Mouse (Mus musculus) heart, embryonic 14.5 days (tissue): Measurements from ENCODE around the gene Tfap2e. TPM values are rescaled to one million over a fixed set of nuclear protein-coding genes. Genes with fewer than 3 reads are reported as not detected.

Experiments
- ATAC-seq: fragments of 200-750 bp; cut with Nextera tagmentation; 2 replicates; pipeline ENCODE4 v1.8.0; 2017; ENCODE audit warnings: low read depth, moderate TSS enrichment; ENCODE audit not compliant: insufficient number of reproducible peaks, insufficient read depth, low FRiP score
- H3K27ac ChIP-seq, 2 experiments: fragments of 200-500 bp in 1 of 2; fragments of 300-500 bp in 1 of 2; sonication (generic) in 1 of 2; replicated peaks in 1 of 2; 2 replicates each; pipeline ENCODE4 v1.5.1; 2012 to 2014; ENCODE audit warnings: low read depth in 2 of 2, low read length in 2 of 2, control low read depth in 1 of 2, mild to moderate bottlenecking in 1 of 2, mixed read lengths in 1 of 2; ENCODE audit not compliant: control insufficient read depth in 1 of 2, insufficient read depth in 1 of 2
- H3K27me3 ChIP-seq: fragments of 300-500 bp; sonication (generic); 2 replicates; pipeline ENCODE4 v1.6.1; 2014; ENCODE audit warnings: mild to moderate bottlenecking, low read length, control low read depth; ENCODE audit not compliant: control insufficient read depth, insufficient read depth
- H3K36me3 ChIP-seq: fragments of 300-500 bp; sonication (generic); 2 replicates; pipeline ENCODE4 v1.6.1; 2014; ENCODE audit warnings: mild to moderate bottlenecking, control low read depth, low read length, mixed read lengths; ENCODE audit not compliant: control insufficient read depth, insufficient read depth
- H3K4me1 ChIP-seq, 2 experiments: fragments of 200-500 bp in 1 of 2; fragments of 300-500 bp in 1 of 2; sonication (generic) in 1 of 2; 2 replicates each; pipeline ENCODE4 v1.6.1; 2012 to 2014; ENCODE audit warnings: low read length in 2 of 2, control low read depth in 1 of 2, mixed read lengths in 1 of 2; ENCODE audit not compliant: control insufficient read depth in 2 of 2, insufficient read depth in 2 of 2
- H3K4me2 ChIP-seq: fragments of 300-500 bp; sonication (generic); 2 replicates; pipeline ENCODE4 v1.6.1; 2014; ENCODE audit warnings: mild to moderate bottlenecking, low read length
- H3K4me3 ChIP-seq, 2 experiments: fragments of 200-500 bp in 1 of 2; fragments of 300-500 bp in 1 of 2; sonication (generic) in 1 of 2; 2 replicates each; pipeline ENCODE4 v1.5.1; 2012 to 2014; ENCODE audit warnings: low read length in 2 of 2, mild to moderate bottlenecking in 2 of 2, control low read depth in 1 of 2, low read depth in 1 of 2, moderate library complexity in 1 of 2; ENCODE audit not compliant: control insufficient read depth in 1 of 2, insufficient read depth in 1 of 2
- H3K9ac ChIP-seq: fragments of 300-500 bp; sonication (generic); 2 replicates; pipeline ENCODE4 v1.6.1; 2014; ENCODE audit warnings: mild to moderate bottlenecking, low read length
- H3K9me3 ChIP-seq: fragments of 300-500 bp; sonication (generic); 2 replicates; pipeline ENCODE4 v1.6.1; 2016; ENCODE audit warnings: low read length, control low read depth; ENCODE audit not compliant: control insufficient read depth
- WGBS: fragments of 180-500 bp; shearing (Covaris S2); extraction: QIAGEN DNeasy Blood & Tissue Kit; methylation state at CpG from one replicate; pipeline ENCODE4 v1.1.7; 2014; 5-methylcytosine and 5-hydroxymethylcytosine counted together
- polyA plus RNA-seq: library from polyadenylated mRNA; unstranded; fragments of >200 nt; fragmentation: Nextera tagmentation; extraction: Ambion mirVana; gene quantifications from 2 replicates; pipeline ENCODE4 v1.2.1, GENCODE M21; 2014

Tfap2e gene
- polyA plus RNA-seq, 1 experiment from 2014 or later = not detected

DNA sequence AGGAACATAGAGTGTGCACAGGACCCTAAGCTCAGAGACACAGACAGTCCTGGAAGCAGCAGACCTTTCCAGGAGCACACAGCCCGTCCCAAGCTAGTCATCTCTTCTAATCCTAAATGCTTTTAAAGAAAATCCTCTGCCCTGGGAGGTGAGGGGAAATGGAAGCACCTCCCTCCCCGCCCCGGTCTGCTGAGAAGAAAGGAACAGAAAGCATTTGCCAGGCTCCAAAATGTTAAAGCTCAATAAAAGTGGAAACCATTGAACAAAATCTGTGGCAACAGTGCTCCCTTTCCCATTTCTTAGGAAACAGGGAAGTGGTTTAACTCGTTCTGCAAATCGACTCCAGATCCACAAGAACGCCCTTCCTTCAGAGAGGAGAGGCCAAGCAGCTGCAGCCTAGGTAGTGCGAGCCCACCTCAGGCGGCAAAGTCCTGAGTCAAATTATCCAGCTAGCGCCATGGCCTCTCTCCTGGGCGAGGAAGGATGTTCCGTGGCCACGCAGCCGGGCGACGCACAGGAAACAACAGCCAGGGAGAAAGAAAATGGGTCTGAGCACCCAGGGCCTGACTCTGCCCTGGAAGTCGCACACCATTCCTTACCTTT, 1.9 kb downstream of the Tfap2e start:
- no peak for ATAC-seq
- Histone ChIP-seq H3K9ac (no peak overlapping the region), H3K9me3 (no peaks in the 10 kb centered on the region), H3K4me3 (no peak overlapping the region; a peak in 1 of 4 replicates), H3K36me3 (no peaks in the 10 kb centered on the region), H3K27me3 (peaks cover 97% of the 10 kb centered on the region), H3K4me2 (no peak overlapping the region), H3K4me1 (peaks cover 0 to 13% of the 10 kb centered on the region in 2 experiments; a peak in 2 of 4 replicates), H3K27ac (no peak overlapping the region)
- WGBS = 3% methylated on average over 16 of the region's 16 CpGs

DNA sequence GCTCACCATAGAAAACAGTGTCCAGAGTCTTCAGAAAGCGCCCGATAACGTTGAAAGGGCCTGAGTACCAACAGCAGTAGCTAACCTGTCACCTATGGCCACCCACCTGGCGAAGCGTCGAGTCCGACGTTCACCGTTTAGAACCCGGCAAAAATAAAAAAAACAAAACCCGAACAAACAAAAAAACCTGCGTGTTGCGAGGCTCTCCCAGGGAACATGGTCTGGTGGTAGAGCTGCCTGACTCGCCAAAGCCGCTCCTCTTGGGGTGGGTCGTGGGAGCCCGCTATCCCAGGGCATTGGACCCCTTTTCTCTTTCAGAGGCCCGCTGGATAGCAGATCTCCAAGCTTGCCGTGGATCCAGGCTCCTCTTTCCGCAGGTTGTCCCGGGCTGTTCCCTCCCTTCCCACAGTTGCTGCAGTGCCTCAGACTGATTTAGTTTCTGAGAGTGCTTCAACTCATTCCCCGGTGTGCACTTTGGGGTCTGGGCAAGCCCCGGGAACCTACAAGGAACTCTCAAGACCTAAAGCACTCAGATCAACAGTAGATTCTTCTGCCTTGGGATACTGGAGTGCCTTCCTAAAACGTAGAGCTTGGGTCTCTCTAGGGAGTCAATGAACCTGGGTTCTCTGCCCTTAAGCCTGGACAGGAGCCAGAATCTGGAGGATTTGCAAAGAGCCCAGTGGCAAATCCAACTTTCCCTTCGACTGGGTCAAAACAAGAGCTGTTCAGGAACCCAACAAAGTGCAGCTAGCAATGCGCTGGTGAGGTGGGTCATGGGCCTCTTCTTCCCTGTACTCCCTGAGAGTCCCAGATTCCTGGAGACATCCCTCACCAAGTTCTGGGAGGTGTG, 3.3 kb downstream of the Tfap2e start:
- Histone ChIP-seq H3K9ac (no peak overlapping the region), H3K36me3 (no peaks in the 10 kb centered on the region), H3K27ac (no peak overlapping the region), H3K4me1 (peaks cover 0 to 13% of the 10 kb centered on the region in 2 experiments; a peak in 2 of 4 replicates), H3K4me3 (peak overlapping the region in 1 of 2 experiments; percentile 1; a peak in 1 of 4 replicates), H3K27me3 (peaks cover 90% of the 10 kb centered on the region), H3K4me2 (peak overlapping the region; percentile 31), H3K9me3 (no peaks in the 10 kb centered on the region)
- no peak for ATAC-seq
- WGBS = 6% methylated on average over 26 of the region's 26 CpGs

DNA sequence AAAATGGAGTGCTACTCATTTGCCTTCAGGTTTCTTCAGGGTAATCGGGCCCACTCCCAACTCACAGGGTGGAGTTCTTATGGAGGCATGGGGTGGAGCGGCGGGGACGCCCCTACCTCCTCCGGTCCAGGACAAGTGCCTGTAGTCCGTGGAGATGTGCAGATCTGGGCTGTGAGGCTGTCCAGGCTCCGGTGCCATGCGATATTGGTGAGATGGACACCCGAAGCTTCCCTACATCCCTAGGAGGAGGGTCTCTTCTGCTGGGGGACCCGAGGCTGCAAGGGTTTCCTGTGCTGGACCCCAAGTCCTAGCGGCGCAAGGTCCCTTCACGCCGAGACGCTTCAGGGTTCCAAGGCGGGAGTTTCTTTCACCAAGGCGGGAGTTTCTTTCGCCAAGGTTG, 3.9 kb downstream of the Tfap2e start:
- 3% methylated on average over 18 of the region's 18 CpGs for WGBS
- no peak for ATAC-seq
- Histone ChIP-seq H3K4me3 (peak overlapping the region in 1 of 2 experiments; percentile 1; a peak in 1 of 4 replicates), H3K36me3 (no peaks in the 10 kb centered on the region), H3K4me2 (peak overlapping the region; percentile 31), H3K27me3 (peaks cover 84% of the 10 kb centered on the region), H3K9me3 (no peaks in the 10 kb centered on the region), H3K27ac (no peak overlapping the region), H3K4me1 (peaks cover 0 to 13% of the 10 kb centered on the region in 2 experiments; a peak in 2 of 4 replicates), H3K9ac (no peak overlapping the region)

DNA sequence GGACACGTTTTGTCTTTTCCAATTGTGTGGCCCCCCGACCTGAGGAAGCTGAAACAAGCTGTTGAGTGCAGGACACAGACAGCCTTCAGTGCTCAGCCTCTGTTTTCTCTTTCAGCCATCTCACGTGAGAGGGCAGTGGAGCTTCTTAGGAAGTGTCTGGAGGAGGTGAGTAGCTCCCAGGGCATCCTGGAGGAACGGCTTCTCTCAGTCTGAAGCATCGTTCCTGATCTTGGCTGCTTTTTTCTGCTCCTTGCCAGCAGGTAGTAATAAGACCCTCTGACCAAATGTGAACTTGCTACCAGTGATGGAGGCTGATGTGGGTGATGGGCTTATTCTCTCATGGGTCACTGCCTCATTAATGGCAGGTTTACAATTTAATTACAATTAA, 28.6 kb downstream of the Tfap2e start:
- Histone ChIP-seq H3K36me3 (peaks cover 90% of the 10 kb centered on the region), H3K9me3 (no peaks in the 10 kb centered on the region), H3K4me1 (no peaks in the 10 kb centered on the region), H3K27ac (no peak overlapping the region), H3K9ac (no peak overlapping the region), H3K4me2 (no peak overlapping the region), H3K4me3 (no peak overlapping the region), H3K27me3 (no peaks in the 10 kb centered on the region)
- no peak for ATAC-seq
- 83% methylated on average over 5 of the region's 5 CpGs for WGBS

DNA sequence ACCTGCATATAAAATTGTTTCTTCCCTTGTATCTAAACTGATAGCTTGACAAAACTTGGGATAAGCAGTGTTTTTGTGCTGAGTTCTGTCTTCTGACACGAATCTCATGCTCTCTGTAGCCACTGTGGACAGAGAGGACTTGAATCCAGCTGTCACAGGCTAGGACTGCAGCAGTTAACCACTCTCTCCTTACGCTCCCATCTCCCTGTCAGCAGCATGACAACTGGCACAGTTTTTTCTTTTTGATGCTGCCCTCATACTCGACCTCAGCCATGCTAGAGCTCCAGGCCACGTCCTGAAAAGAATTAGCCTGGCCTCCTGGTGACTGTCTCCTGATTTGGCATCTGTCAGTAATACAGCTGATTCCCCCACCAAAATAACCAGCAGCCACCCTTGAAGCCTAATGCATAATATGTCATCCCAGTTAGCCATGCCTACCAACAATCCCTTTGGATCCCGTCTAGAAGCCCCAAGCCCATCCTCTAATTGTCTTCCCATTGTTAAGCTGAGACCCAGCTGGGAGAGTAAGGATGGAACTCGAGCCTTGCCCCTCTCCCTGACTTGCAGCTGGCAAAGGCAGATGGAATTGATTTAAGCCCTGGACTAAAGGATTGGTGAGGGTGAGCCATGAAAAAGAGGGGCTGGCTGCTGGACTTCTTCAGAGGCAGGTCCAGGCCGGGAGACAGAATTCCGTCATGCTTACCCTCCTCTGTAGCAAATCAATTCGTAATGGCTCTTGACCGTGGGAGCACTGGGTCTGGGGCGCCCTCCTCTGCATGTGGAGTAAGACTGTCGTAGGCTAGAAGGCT, 29.2 kb downstream of the Tfap2e start:
- H3K4me3 ChIP-seq = no peak overlapping the region
- H3K27me3 ChIP-seq = no peaks in the 10 kb centered on the region
- H3K4me2 ChIP-seq = no peak overlapping the region
- no peaks in the 10 kb centered on the region for H3K4me1 ChIP-seq
- no peak overlapping the region for H3K27ac ChIP-seq
- WGBS = 81% methylated on average over 12 of the region's 12 CpGs
- peaks cover 91% of the 10 kb centered on the region for H3K36me3 ChIP-seq
- ATAC-seq = no peak
- H3K9me3 ChIP-seq = no peaks in the 10 kb centered on the region
- H3K9ac ChIP-seq = no peak overlapping the region

DNA sequence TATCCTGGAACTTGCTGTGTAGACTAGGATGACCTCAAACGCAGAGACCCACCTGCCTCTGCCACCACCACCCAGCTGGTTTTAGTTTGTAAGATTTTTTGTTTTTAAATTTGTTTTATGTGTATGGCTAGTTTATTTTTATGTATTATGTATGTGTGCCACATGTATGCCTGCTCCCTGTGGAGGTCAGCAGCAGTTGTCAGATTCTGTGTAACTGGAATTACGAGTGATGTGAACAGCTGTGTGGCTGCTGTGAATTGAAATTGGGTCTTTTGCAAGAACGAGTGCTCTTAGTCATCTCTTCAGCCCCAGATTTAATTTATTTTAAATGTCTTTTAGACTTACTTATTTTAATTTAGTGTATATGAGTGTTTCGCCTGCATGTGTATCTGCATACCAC, 39.1 kb downstream of the Tfap2e start:
- Histone ChIP-seq H3K9me3 (no peaks in the 10 kb centered on the region), H3K4me3 (no peak overlapping the region), H3K4me2 (no peak overlapping the region), H3K4me1 (no peaks in the 10 kb centered on the region), H3K27me3 (no peaks in the 10 kb centered on the region), H3K27ac (no peak overlapping the region), H3K9ac (no peak overlapping the region), H3K36me3 (peaks cover 79% of the 10 kb centered on the region)
- ATAC-seq = no peak
- 92% methylated on average over 4 of the region's 4 CpGs for WGBS

DNA sequence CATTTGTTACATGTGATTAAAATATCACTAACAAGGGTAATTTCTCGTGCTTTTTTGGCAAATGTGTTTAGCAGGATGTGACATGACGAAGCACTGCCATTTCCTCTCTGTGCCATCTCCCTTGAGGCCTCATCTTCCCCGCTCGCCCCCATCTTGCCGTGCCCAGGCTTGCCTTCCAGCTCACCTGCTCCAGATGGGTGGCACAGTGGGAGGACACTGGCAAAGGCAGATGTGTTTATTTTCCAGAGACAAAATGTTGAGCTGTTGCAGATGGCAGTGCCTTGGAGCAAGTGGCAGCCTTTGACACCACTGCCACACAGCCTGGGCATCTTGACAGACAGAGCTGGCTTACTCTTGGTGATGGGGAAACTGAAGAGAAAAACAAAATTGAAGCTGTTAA, 43.0 kb downstream of the Tfap2e start:
- Histone ChIP-seq H3K4me2 (no peak overlapping the region), H3K27ac (no peak overlapping the region), H3K4me3 (no peak overlapping the region), H3K9me3 (no peaks in the 10 kb centered on the region), H3K4me1 (no peaks in the 10 kb centered on the region; a peak in 1 of 4 replicates), H3K36me3 (peaks cover 69% of the 10 kb centered on the region), H3K27me3 (no peaks in the 10 kb centered on the region), H3K9ac (no peak overlapping the region)
- 88% methylated on average over 5 of the region's 5 CpGs for WGBS
- ATAC-seq = no peak
